Mouse (Mus musculus) heart, embryonic 14.5 days (tissue): ENCODE measurements around the gene Pelo. TPM values are rescaled to one million over a fixed set of nuclear protein-coding genes. Genes with fewer than 3 reads are reported as not detected.

Experiments used
- ATAC-seq: fragments of 200-750 bp; cut with Nextera tagmentation; 2 replicates; pipeline ENCODE4 v1.8.0; 2017; ENCODE audit warnings: low read depth, moderate TSS enrichment; ENCODE audit not compliant: insufficient number of reproducible peaks, insufficient read depth, low FRiP score
- H3K27ac ChIP-seq, 2 experiments: fragments of 200-500 bp in 1 of 2; fragments of 300-500 bp in 1 of 2; sonication (generic) in 1 of 2; replicated peaks in 1 of 2; 2 replicates each; pipeline ENCODE4 v1.5.1; 2012 to 2014; ENCODE audit warnings: low read depth in 2 of 2, low read length in 2 of 2, control low read depth in 1 of 2, mild to moderate bottlenecking in 1 of 2, mixed read lengths in 1 of 2; ENCODE audit not compliant: control insufficient read depth in 1 of 2, insufficient read depth in 1 of 2
- H3K27me3 ChIP-seq: fragments of 300-500 bp; sonication (generic); 2 replicates; pipeline ENCODE4 v1.6.1; 2014; ENCODE audit warnings: mild to moderate bottlenecking, low read length, control low read depth; ENCODE audit not compliant: control insufficient read depth, insufficient read depth
- H3K36me3 ChIP-seq: fragments of 300-500 bp; sonication (generic); 2 replicates; pipeline ENCODE4 v1.6.1; 2014; ENCODE audit warnings: mild to moderate bottlenecking, control low read depth, low read length, mixed read lengths; ENCODE audit not compliant: control insufficient read depth, insufficient read depth
- H3K4me1 ChIP-seq, 2 experiments: fragments of 200-500 bp in 1 of 2; fragments of 300-500 bp in 1 of 2; sonication (generic) in 1 of 2; 2 replicates each; pipeline ENCODE4 v1.6.1; 2012 to 2014; ENCODE audit warnings: low read length in 2 of 2, control low read depth in 1 of 2, mixed read lengths in 1 of 2; ENCODE audit not compliant: control insufficient read depth in 2 of 2, insufficient read depth in 2 of 2
- H3K4me2 ChIP-seq: fragments of 300-500 bp; sonication (generic); 2 replicates; pipeline ENCODE4 v1.6.1; 2014; ENCODE audit warnings: mild to moderate bottlenecking, low read length
- H3K4me3 ChIP-seq, 2 experiments: fragments of 200-500 bp in 1 of 2; fragments of 300-500 bp in 1 of 2; sonication (generic) in 1 of 2; 2 replicates each; pipeline ENCODE4 v1.5.1; 2012 to 2014; ENCODE audit warnings: low read length in 2 of 2, mild to moderate bottlenecking in 2 of 2, control low read depth in 1 of 2, low read depth in 1 of 2, moderate library complexity in 1 of 2; ENCODE audit not compliant: control insufficient read depth in 1 of 2, insufficient read depth in 1 of 2
- H3K9ac ChIP-seq: fragments of 300-500 bp; sonication (generic); 2 replicates; pipeline ENCODE4 v1.6.1; 2014; ENCODE audit warnings: mild to moderate bottlenecking, low read length
- H3K9me3 ChIP-seq: fragments of 300-500 bp; sonication (generic); 2 replicates; pipeline ENCODE4 v1.6.1; 2016; ENCODE audit warnings: low read length, control low read depth; ENCODE audit not compliant: control insufficient read depth
- WGBS: fragments of 180-500 bp; shearing (Covaris S2); extraction: QIAGEN DNeasy Blood & Tissue Kit; methylation state at CpG from one replicate; pipeline ENCODE4 v1.1.7; 2014; 5-methylcytosine and 5-hydroxymethylcytosine counted together
- polyA plus RNA-seq: library from polyadenylated mRNA; unstranded; fragments of >200 nt; fragmentation: Nextera tagmentation; extraction: Ambion mirVana; gene quantifications from 2 replicates; pipeline ENCODE4 v1.2.1, GENCODE M21; 2014

Pelo gene
- polyA plus RNA-seq, 1 experiment from 2014 or later, result 7.3 TPM

DNA sequence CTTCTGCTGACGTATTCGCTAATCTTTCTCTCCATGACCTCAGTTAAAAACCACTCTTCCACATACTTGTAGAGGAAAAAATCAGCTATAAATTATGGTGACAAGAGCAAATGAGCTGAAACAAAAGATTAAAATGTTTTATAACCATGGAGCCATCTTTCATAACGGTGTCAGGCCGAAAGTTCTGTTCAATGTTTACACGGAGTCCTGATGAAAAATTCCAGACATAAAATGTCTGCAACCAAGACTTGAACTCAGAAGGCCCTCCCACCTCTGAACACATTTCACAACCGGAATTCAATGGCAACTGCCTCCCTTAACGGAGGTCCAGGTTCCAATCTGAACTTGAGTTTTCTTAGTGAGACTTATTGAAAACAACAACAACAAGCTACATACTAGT, 7.6 kb downstream of the Pelo start:
- 81% methylated on average over 7 of the region's 7 CpGs for WGBS
- no peak for ATAC-seq
- H3K27ac ChIP-seq, result no peak overlapping the region

DNA sequence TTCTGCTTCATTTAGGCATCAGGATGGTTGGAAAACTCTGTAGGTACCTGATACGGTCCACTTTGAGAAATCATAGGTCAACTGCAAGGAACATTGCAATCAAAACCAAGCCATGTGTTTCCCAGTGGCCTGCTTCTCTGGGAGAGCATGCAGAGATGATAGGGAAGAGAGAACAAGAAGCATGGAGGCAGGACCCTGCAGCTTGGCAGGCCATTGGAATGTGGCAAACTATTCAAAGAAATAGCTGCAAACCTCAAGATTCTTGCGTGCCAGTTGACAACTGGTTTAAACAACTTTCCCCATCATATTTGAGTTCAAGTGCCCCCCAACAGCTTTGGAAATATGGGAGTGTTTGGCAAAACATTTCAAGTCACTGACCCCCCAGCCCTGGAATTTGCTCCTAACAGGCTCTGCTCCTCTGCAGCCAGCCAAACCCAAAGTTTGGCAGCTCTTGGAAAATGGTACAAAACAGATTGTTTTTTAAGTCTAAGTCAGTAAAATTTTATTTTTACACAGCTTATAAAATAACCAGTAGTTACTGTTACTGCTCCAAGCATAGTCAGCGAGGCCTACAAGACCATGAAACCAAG, 9.9 kb downstream of the Pelo start:
- Histone ChIP-seq H3K27me3 (no peaks in the 10 kb centered on the region), H3K4me1 (peaks cover 0 to 4% of the 10 kb centered on the region in 2 experiments; a peak in 1 of 4 replicates), H3K27ac (no peak overlapping the region), H3K9me3 (no peaks in the 10 kb centered on the region), H3K36me3 (peaks cover 12% of the 10 kb centered on the region), H3K4me2 (no peak overlapping the region), H3K9ac (no peak overlapping the region), H3K4me3 (no peak overlapping the region)
- no peak for ATAC-seq
- WGBS, result 87% methylated on average over 3 of the region's 3 CpGs

More for the DNA sequence above, 7.6 kb downstream of the Pelo start:
- H3K4me1 ChIP-seq, result peaks cover 2 to 11% of the 10 kb centered on the region in 2 experiments; a peak in 2 of 4 replicates
- H3K36me3 ChIP-seq, result peaks cover 28% of the 10 kb centered on the region
- no peak overlapping the region for H3K4me2 ChIP-seq
- no peak overlapping the region for H3K4me3 ChIP-seq
- H3K27me3 ChIP-seq, result no peaks in the 10 kb centered on the region
- H3K9me3 ChIP-seq, result no peaks in the 10 kb centered on the region
- H3K9ac ChIP-seq, result no peak overlapping the region

DNA sequence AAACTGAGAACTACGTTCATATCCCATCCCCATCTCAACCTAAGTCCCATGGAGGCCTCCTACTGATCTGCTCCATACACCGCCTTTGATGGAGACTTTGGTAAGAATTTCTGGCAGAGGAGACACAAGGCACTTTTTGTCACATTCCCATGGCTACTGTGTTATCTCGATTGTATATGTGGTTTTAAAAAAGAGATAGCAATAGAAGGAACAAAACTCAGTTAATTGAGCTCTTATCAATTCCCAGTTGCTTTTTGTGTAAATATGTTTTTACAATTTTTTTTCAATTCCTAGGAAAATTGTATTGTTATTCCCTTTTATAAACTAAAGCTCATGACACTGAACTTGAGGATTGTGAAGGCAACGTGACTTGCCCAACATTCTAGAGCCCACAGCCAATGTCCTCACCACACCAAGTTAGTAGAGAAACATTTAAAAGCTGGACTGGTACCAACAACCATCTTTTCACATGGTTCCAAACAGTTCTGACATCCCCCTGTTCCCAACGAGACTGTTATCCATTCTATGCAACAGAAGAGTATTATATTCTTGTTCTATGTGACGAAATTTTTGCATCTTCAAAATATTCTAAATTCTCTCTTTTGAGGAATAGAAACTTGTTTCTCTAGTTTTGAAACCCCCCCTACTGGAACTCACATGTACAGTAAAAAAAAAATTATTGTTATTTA, 10.8 kb downstream of the Pelo start:
- H3K9ac ChIP-seq, result no peak overlapping the region
- no peak overlapping the region for H3K4me2 ChIP-seq
- no peak overlapping the region for H3K27ac ChIP-seq
- H3K4me3 ChIP-seq, result no peak overlapping the region
- no peaks in the 10 kb centered on the region for H3K9me3 ChIP-seq
- 77% methylated on average over 6 of the region's 6 CpGs for WGBS
- H3K36me3 ChIP-seq, result peaks cover 12% of the 10 kb centered on the region
- ATAC-seq, result no peak
- no peaks in the 10 kb centered on the region for H3K27me3 ChIP-seq
- H3K4me1 ChIP-seq, result peaks cover 0 to 4% of the 10 kb centered on the region in 2 experiments; a peak in 1 of 4 replicates

DNA sequence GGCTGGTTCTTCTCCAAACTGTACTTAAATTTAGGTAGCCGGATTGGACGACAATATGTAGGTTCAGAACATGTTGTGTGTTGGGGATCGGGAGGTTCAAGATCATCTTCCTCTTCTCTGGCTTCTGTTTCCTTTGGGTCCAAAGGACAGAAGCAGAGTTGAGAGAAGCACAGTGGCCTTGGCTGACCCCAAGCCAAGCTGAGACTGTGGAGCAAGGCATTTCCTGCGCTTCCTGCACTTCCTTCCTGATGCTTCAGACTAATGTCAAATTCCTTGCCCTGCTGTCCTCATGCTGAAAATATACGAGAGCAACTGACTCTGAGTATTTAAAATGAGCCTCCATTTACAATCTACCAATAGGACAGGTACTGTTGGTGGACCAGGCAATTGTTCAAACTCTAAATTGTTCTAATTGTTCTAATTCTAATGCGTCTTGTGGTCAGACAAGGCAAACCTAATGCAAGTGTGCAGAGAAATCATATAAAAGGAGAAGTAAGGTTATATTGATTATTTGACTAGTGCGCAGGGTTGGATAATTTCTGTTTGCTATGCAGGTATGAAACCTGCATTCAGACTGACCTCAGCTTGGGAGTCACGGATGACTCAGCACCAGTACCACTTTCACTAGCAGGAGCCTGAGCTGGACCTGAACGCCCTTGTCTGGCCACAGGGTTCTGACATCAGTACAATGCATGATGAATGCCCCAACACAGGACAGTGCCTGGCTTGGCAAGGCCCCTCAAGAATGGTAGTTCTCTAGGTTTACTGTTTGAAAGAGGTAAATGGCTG, 12.4 kb downstream of the Pelo start:
- Histone ChIP-seq H3K27ac (no peak overlapping the region), H3K4me3 (no peak overlapping the region), H3K36me3 (peaks cover under 1% of the 10 kb centered on the region), H3K9ac (no peak overlapping the region), H3K4me1 (peaks cover 0 to 4% of the 10 kb centered on the region in 2 experiments; a peak in 1 of 4 replicates), H3K4me2 (no peak overlapping the region), H3K9me3 (no peaks in the 10 kb centered on the region), H3K27me3 (no peaks in the 10 kb centered on the region)
- WGBS, result 73% methylated on average over 9 of the region's 9 CpGs
- ATAC-seq, result no peak

DNA sequence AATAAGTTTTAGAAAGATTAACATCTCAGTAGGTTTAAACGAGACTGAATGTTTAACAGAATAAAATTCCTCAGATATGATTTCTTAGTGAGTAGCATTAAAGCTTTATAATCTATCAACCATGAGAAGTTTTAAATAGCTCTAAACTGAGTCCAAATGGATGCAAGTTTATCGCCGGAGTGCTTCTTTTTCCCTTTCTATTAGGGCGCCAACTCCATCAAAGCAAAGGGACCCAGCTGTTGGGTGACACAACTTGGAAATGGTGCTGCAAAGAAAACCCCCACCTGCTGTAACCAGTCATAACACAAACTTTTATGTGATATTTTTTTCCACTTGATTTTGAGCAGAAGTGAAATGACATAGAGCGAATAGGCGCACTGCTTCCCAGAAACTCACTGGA, 17.6 kb downstream of the Pelo start:
- no peak overlapping the region for H3K27ac ChIP-seq
- no peak for ATAC-seq
- no peaks in the 10 kb centered on the region for H3K36me3 ChIP-seq
- H3K4me3 ChIP-seq, result no peak overlapping the region
- no peaks in the 10 kb centered on the region for H3K9me3 ChIP-seq
- no peaks in the 10 kb centered on the region for H3K4me1 ChIP-seq
- no peak overlapping the region for H3K9ac ChIP-seq
- 83% methylated on average over 6 of the region's 6 CpGs for WGBS
- no peak overlapping the region for H3K4me2 ChIP-seq
- no peaks in the 10 kb centered on the region for H3K27me3 ChIP-seq

DNA sequence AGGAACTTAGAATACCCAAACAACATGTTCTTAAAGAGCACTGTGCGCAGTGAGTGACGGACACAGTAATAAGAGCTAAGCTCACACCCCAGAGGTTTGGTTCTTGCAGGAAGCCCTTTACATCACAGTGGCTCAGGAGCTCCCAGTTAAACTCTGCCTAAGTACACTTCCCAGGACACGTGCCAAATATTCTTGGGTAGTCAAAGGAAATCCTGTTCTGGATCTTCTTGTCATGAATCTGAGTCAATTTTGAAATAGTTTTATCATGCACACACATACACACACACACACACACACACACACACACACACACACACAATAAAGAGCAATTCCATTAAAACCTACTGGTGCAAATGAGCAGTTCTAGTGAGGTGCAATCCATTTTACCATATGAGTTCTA, 18.6 kb downstream of the Pelo start:
- Histone ChIP-seq H3K9me3 (no peaks in the 10 kb centered on the region), H3K4me3 (no peak overlapping the region), H3K27me3 (no peaks in the 10 kb centered on the region), H3K9ac (no peak overlapping the region), H3K27ac (no peak overlapping the region), H3K36me3 (no peaks in the 10 kb centered on the region), H3K4me1 (no peaks in the 10 kb centered on the region), H3K4me2 (no peak overlapping the region)
- WGBS, result 78% methylated on average over 3 of the region's 3 CpGs
- no peak for ATAC-seq

DNA sequence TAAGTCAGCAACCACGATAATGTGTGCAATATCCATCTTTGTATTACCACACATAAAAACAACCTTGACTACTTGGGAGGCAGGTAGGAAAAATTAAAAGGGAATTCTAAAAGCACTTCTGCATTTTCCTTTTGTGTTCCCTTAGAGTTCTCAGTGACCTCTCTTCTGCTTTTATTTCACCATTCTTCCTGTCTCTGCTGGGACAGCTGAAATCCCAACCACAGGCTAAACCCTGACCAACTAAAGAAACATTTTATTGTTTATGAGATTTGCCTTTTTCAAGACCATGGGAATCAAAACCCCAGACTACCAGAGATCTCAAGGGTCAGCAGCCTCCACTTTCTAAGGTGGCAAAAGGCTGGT, 22.0 kb downstream of the Pelo start:
- Histone ChIP-seq H3K4me1 (no peaks in the 10 kb centered on the region), H3K9me3 (no peaks in the 10 kb centered on the region), H3K36me3 (no peaks in the 10 kb centered on the region), H3K4me3 (no peak overlapping the region), H3K27ac (no peak overlapping the region), H3K9ac (no peak overlapping the region), H3K27me3 (no peaks in the 10 kb centered on the region), H3K4me2 (no peak overlapping the region)
- 85% methylated on average over 1 of the region's 1 CpGs for WGBS
- ATAC-seq, result no peak
